Mouse (Mus musculus) adrenal gland, adult (tissue): ENCODE results near the gene Fbxo36.

Experiments
- DNase-seq, 2 experiments: peaks; one replicate each; pipeline ENCODE4 v3.0.0; 2022 to 2023; ENCODE audit warnings: low spot score in 1 of 2; ENCODE audit not compliant: inconsistent age in 2 of 2

Gene Fbxo36

DNA sequence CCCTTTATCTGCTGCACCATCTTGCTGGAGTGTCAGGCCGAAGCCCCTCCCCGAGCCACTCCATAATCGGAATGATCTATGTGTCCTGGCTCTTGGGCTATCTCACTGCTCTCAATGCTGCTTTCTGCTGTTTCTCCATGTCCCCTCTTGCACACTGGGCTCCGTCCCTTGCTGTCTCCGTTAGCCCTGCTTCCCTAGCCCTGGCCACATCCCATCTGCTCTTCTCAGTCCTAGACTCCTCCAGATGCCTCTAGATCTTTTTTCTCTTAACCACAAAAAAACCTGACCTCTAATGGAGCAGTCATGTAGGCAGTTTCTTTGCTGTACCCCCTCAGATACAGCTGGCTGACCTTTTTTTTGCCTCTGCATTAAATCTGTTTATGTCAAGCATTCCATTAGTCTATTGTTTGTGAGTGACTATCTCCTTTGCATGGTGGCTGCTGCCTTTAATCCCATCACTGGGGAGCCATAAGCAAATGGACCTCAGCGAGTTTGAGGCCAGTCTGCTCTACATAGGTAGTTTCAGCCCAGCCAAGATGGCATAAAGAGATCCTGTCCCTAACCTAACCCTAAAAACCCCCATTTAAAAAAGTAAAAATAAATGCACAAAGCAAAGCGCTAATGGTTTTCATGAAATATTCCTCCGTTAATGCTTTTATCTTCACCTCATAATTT lies 49.8 kb downstream of the Fbxo36 start:
- DNase-seq, result no peak

GRCm38 (mm10) chr1:84890005-84890393 lies 50.4 kb downstream of the Fbxo36 start:
- no peak for DNase-seq

GRCm38 (mm10) chr1:84890503-84890902 lies 50.9 kb downstream of the Fbxo36 start:
- no peak for DNase-seq

DNA sequence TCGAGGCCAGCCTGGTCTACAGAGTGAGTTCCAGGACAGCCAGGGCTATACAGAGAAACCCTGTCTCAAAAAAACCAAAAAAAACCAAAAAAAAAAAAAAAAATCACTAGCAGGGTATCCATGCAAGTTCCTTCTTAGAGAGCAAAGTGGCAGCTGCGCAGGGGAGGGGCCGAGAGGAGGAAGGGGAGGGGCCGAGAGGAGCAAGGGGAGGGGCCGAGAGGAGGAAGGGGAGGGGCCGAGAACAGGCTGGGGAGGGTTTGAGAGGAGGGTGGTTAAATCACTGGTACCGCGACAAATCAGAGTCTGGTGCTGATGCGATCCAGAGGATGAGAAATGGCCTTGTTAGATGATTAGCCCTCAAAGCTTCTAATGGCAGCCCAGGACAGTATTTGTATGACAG lies 52.1 kb downstream of the Fbxo36 start:
- DNase-seq, result no peak

DNA sequence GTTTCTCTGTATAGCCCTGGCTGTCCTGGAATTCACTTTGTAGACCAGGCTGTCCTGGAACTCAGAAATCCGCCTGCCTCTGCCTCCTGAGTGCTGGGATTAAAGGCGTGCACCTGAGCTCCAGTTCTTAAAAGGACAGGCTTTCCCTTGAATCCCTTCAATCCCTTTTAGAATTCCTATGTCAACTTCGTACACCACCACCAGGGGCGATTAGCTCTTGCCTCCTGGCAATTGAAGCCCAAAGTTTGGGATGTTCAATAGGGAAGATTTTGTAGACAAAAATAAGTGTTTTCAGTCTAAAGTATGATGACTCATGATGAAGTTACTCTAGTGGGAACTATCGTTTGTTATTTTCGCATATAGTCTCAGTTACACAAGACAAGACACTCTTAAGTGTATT lies 57.7 kb downstream of the Fbxo36 start:
- no peak for DNase-seq

DNA sequence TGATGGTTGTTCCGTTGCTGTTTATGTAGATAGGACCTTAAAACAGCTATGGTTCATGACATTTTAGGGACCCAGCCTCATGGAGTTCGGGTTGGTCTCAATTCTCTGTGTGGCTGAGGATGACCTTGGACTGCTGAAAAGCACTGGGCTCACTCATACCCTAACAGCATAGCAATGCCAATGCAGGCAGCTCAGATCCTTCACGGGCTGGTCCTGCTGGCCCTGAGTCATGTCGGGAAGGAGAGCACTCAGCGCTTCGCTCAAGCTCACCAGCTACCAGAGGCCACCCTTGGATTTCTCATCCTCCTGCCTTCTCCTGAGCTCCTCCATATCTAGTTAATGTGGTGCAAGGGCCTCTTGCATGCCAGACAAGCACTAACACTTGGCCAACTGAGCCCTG lies 59.5 kb downstream of the Fbxo36 start:
- peak; percentile 48 to 67 for DNase-seq

GRCm38 (mm10) chr1:84904467-84904866 lies 64.8 kb downstream of the Fbxo36 start:
- DNase-seq, result no peak

- DNase-seq, result no peak
These were observed 70.7 kb downstream of the Fbxo36 start for GRCm38 (mm10) chr1:84910177-84910804.

DNA sequence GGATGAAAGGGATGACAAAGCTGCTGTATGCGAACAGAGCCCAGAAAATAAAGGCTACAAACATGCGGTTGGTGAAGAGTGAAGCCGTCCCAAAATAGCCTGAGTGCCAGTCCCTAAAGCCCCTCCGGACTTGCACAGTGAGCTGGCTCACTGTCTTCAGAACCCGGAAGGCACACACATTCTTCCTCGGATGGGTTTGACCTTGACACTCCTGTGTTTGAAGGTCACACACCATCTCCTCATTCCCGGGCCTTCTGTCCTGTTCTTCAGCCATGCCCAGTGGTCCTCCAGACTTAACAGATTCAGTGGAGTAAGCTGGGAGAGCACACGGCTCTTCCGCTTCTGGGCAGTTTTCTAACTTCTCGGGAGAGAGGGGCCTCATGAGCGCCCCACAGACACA lies 72.9 kb downstream of the Fbxo36 start:
- no peak for DNase-seq

DNA sequence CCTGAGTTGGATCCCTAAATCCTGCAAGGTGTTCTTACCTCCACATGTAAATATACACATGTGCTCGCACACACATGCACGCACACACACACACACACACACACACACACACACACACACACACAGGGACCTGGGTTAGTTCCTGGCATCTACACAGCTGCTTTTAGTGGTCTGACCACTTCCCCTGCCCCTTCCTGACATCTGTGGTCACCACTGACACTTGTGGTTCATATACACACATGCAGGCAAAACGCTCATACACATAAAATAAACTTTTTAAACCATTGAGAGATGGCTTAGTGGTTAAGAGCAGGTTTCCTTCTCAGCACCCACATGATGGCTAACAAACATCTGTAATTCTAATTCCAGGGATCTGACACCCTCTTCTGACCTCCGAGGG lies 75.4 kb downstream of the Fbxo36 start:
- no peak for DNase-seq

GRCm38 (mm10) chr1:84918865-84919264 lies 79.2 kb downstream of the Fbxo36 start:
- DNase-seq, result peak; percentile 51 to 56

DNA sequence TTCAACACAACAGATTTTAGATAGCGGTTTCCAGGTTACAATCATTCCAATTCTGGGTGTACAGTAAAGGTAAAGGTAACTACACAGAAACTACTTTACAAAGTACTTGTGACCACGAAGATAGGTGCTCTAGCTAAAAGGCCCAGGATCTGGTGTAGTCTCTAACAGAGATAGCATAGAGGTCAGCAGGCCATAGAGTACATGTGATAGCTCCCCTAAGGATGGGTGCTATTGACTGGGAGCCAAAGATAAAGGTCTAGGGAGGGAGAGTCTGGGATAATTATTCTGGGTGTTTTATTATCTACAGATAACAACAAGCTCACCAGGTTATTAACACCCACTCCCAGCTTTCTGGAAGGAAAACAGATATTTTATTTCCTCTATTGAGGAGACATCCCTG lies 83.8 kb downstream of the Fbxo36 start:
- DNase-seq, result no peak

- no peak for DNase-seq
These were observed 84.5 kb downstream of the Fbxo36 start for GRCm38 (mm10) chr1:84924134-84924533.

DNA sequence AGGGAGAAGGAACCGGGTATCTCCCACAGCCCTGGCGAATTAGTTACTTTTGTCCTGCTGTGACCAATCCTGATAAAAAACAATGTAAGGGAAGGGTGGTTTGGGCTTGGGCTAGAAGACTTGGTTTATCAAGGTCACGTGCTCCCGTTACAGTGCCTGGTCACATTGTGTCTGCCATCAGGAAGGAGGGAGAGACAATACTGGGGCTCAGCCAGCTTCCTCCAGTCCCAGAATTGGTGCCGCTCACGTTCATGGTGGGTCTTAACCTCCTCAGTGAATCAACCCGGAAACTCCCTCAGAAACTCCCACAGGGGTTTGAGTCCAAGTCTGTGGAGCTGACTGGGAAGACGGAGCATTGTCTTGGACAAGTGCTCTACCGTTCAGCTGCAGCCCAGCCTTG lies 86.0 kb downstream of the Fbxo36 start:
- DNase-seq, result no peak

DNA sequence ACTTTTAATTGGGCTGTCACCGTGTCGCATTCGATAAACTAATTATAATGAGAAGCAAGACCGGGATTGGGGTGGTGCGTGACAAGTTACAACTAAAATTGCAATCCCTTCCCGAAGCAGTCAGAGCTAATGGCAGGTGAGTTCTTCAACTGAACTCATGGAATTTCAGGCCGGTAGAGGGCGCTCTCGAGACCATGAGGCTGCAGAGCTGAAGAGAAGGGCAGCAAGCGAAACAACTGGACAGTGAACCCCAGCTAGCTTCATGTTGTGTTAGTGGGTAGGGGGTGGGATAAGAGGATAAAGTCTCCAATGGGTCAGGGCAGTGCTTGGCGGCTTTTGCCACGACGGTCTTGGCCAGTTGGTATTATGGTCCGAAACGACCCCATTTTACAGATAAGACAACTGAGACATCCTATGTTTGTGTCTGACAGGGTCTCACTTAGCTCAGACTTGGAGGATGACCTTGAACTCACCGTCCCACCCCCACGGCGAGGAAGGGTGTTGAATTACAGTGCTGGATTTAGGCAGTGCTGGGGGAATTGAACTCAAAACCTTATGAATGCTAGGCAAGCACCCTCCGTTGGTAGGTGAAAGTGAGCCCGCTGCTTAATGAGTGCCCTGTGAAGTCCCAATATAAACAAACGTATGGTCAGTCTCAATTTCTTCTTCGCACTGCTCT lies 94.0 kb downstream of the Fbxo36 start:
- peak; percentile 86 to 95 for DNase-seq

DNA sequence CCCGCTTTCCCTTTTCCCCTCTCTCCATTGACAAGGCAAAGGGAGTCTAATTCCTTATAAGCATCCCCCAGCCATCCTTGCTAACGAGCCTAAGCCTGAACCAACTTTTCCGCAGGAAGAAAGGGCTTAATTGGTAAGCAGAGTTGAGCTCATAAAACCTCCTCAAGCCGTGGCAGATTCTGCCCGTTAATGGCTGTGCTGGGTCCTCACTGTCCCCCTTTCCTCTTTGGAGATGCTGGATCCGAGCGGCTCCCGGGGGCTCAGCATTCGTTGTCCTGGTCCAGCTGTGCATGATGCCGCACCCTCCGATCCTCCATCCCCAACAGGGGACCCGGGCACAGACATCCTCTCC lies 94.5 kb downstream of the Fbxo36 start:
- DNase-seq, result peak; percentile 31 to 62

- DNase-seq, result peak; percentile 61 to 79
These were observed 95.1 kb downstream of the Fbxo36 start, which contains the start of gene Slc16a14 for GRCm38 (mm10) chr1:84934503-84935333. Gene Slc16a14, minus strand, starts transcription at chr1:84935134.

- peak; percentile 84 to 85 for DNase-seq
These were observed 96.0 kb downstream of the Fbxo36 start for GRCm38 (mm10) chr1:84935668-84936067.

- DNase-seq, result no peak
These were observed 97.3 kb downstream of the Fbxo36 start for GRCm38 (mm10) chr1:84936716-84937510.

DNA sequence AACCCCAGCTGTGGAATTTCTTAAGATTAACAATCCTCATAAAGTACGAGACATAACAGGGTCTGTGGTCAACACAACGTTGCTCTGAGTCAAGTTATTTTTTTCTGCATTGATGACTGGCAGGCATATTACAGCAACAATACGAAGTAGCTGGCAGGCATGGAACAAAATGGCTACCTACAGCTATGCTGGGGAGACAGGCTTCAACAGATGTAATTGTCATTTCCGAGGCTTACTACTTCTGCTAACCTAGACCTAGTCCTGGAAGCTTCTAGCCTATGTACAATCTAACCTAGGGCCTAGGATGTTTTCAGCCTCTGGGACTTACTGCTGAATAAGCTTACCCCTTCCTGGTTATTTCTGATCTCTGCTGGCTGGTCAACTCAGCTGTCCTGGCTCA lies 99.8 kb downstream of the Fbxo36 start:
- no peak for DNase-seq

GRCm38 (mm10) chr1:84940322-84940721 lies 100.7 kb downstream of the Fbxo36 start:
- no peak for DNase-seq
